Mouse (Mus musculus) thymus, adult 2 months (tissue): ENCODE data around the gene Impdh1.

ENCODE experiments used
- CTCF ChIP-seq: fragments of 200-500 bp; IDR thresholded peaks from 2 replicates; pipeline ENCODE4 v1.5.1; 2012; ENCODE audit warnings: mild to moderate bottlenecking, control low read depth, low read length, moderate library complexity, borderline replicate concordance; ENCODE audit not compliant: control insufficient read depth, poor library complexity, insufficient read depth; ENCODE audit errors: extremely low read depth
- POLR2A ChIP-seq: fragments of 200-500 bp; IDR thresholded peaks from 2 replicates; pipeline ENCODE4 v1.6.1; 2012; ENCODE audit warnings: mild to moderate bottlenecking, low read length, control low read depth, moderate library complexity; ENCODE audit not compliant: control insufficient read depth, poor library complexity, insufficient read depth; ENCODE audit errors: extremely low read depth

GRCm38 (mm10) chr6:29201341-29201740 lies 14.8 kb downstream of the Impdh1 start:
- no peak for TF ChIP-seq POLR2A
- TF ChIP-seq CTCF, result no peak
